Mouse (Mus musculus) MEL (cell line): ENCODE results near the gene Pcgf6. TPM values are rescaled to one million over a fixed set of nuclear protein-coding genes. Genes with fewer than 3 reads are reported as not detected.

ENCODE experiments used
- DNase-seq: peaks from one replicate; pipeline ENCODE4 v3.0.0; 2011; ENCODE audit warnings: low read depth, low spot score
- H3K27ac ChIP-seq: 2 replicates; pipeline ENCODE4 v1.5.1; 2012; ENCODE audit warnings: low read depth, mild to moderate bottlenecking, control low read depth, low read length, moderate library complexity; ENCODE audit not compliant: control insufficient read depth
- H3K27me3 ChIP-seq, 2 experiments: fragments of 150-350 bp in 1 of 2; sonication (generic) in 1 of 2; 2 replicates each; pipeline ENCODE4 v1.6.1; 2012; ENCODE audit warnings: low read length in 2 of 2, mild to moderate bottlenecking in 2 of 2, improper control_type of control experiment in 1 of 2, moderate library complexity in 1 of 2; ENCODE audit not compliant: insufficient read depth in 2 of 2, control insufficient read depth in 1 of 2
- H3K36me3 ChIP-seq, 2 experiments: 2 replicates each; pipeline ENCODE4 v1.6.1; 2012 to 2014; ENCODE audit warnings: low read length in 2 of 2, improper control_type of control experiment in 1 of 2, inconsistent platforms in 1 of 2, mild to moderate bottlenecking in 1 of 2; ENCODE audit not compliant: insufficient read depth in 2 of 2, control insufficient read depth in 1 of 2
- H3K4me1 ChIP-seq, 2 experiments: fragments of 150-350 bp in 1 of 2; sonication (generic) in 1 of 2; 2 replicates each; pipeline ENCODE4 v1.6.1; 2012; ENCODE audit warnings: low read length in 2 of 2, improper control_type of control experiment in 1 of 2, mild to moderate bottlenecking in 1 of 2; ENCODE audit not compliant: insufficient read depth in 2 of 2, control insufficient read depth in 1 of 2
- H3K4me3 ChIP-seq, 2 experiments: fragments of 150-350 bp in 1 of 2; sonication (generic) in 1 of 2; 2 replicates each; pipeline ENCODE4 v1.5.1; 2012; ENCODE audit warnings: low read depth in 2 of 2, low read length in 2 of 2, mild to moderate bottlenecking in 2 of 2, moderate library complexity in 2 of 2, control low read depth in 1 of 2, improper control_type of control experiment in 1 of 2; ENCODE audit not compliant: control insufficient read depth in 1 of 2, insufficient read depth in 1 of 2
- H3K79me2 ChIP-seq: 2 replicates; pipeline ENCODE4 v1.6.1; 2012; ENCODE audit warnings: mild to moderate bottlenecking, low read length, moderate library complexity; ENCODE audit not compliant: control insufficient read depth, poor library complexity, insufficient read depth
- H3K9ac ChIP-seq: 2 replicates; pipeline ENCODE4 v1.6.1; 2012; ENCODE audit warnings: low read depth, mild to moderate bottlenecking, control low read depth, low read length, moderate library complexity; ENCODE audit not compliant: control insufficient read depth, poor library complexity, severe bottlenecking
- H3K9me3 ChIP-seq: fragments of 150-350 bp; sonication (generic); replicated peaks from 2 replicates; pipeline ENCODE4 v1.6.1; 2012; ENCODE audit warnings: mild to moderate bottlenecking, low read length, improper control_type of control experiment, moderate library complexity; ENCODE audit not compliant: insufficient read depth
- BHLHE40 ChIP-seq: IDR thresholded peaks from 2 replicates; pipeline ENCODE4 v1.6.1; 2012; ENCODE audit warnings: low read depth, mild to moderate bottlenecking, inconsistent platforms, low read length, improper control_type of control experiment, borderline replicate concordance
- EP300 ChIP-seq, 2 experiments: IDR thresholded peaks; 2 replicates each; pipeline ENCODE4 v1.6.1; 2011; ENCODE audit warnings: improper control_type of control experiment in 2 of 2, low read length in 2 of 2, low read depth in 1 of 2, mild to moderate bottlenecking in 1 of 2
- ETS1 ChIP-seq: IDR thresholded peaks from 2 replicates; pipeline ENCODE4 v1.6.1; 2012; ENCODE audit warnings: low read depth, mild to moderate bottlenecking, inconsistent platforms, low read length, improper control_type of control experiment, moderate library complexity
- GABPA ChIP-seq: IDR thresholded peaks from 2 replicates; pipeline ENCODE4 v1.6.1; 2012; ENCODE audit warnings: low read depth, mild to moderate bottlenecking, inconsistent platforms, low read length, improper control_type of control experiment, moderate library complexity
- GATA1 ChIP-seq: IDR thresholded peaks from 2 replicates; pipeline ENCODE4 v1.6.1; 2011; ENCODE audit warnings: low read depth, low read length, improper control_type of control experiment
- KAT2A ChIP-seq: conservative IDR thresholded peaks from 2 replicates; pipeline ENCODE4 v1.6.1; 2012; ENCODE audit warnings: low read depth, low read length, improper control_type of control experiment, inconsistent platforms
- MAFK ChIP-seq: IDR thresholded peaks from 2 replicates; pipeline ENCODE4 v1.6.1; 2011; ENCODE audit warnings: low read depth, mild to moderate bottlenecking, low read length, improper control_type of control experiment, borderline replicate concordance
- MAZ ChIP-seq: IDR thresholded peaks from 2 replicates; pipeline ENCODE4 v1.6.1; 2012; ENCODE audit warnings: low read depth, mild to moderate bottlenecking, inconsistent platforms, low read length, improper control_type of control experiment
- MXI1 ChIP-seq: IDR thresholded peaks from 2 replicates; pipeline ENCODE4 v1.6.1; 2011; ENCODE audit warnings: mild to moderate bottlenecking, low read depth, low read length, improper control_type of control experiment
- MYC ChIP-seq: IDR thresholded peaks from 2 replicates; pipeline ENCODE4 v1.6.1; 2011; ENCODE audit warnings: low read depth, mild to moderate bottlenecking, low read length, improper control_type of control experiment, moderate library complexity
- NELFE ChIP-seq: IDR thresholded peaks from 2 replicates; pipeline ENCODE4 v1.6.1; 2011; ENCODE audit warnings: low read depth, low read length, improper control_type of control experiment
- RAD21 ChIP-seq: IDR thresholded peaks from 2 replicates; pipeline ENCODE4 v1.6.1; 2011; ENCODE audit warnings: mild to moderate bottlenecking, low read depth, low read length, improper control_type of control experiment
- SIN3A ChIP-seq: IDR thresholded peaks from 2 replicates; pipeline ENCODE4 v1.6.1; 2012; ENCODE audit warnings: low read length, improper control_type of control experiment, inconsistent platforms
- UBTF ChIP-seq: IDR thresholded peaks from 2 replicates; pipeline ENCODE4 v1.6.1; 2012; ENCODE audit warnings: low read depth, mild to moderate bottlenecking, inconsistent platforms, low read length, improper control_type of control experiment, moderate library complexity, borderline replicate concordance; ENCODE audit not compliant: insufficient read depth
- USF1 ChIP-seq: IDR thresholded peaks from 2 replicates; pipeline ENCODE4 v1.6.1; 2014; ENCODE audit warnings: low read depth, mild to moderate bottlenecking, inconsistent platforms, low read length, improper control_type of control experiment, moderate library complexity
- USF2 ChIP-seq, 2 experiments: IDR thresholded peaks; 2 replicates each; pipeline ENCODE4 v1.6.1; 2011 to 2012; ENCODE audit warnings: improper control_type of control experiment in 2 of 2, low read length in 2 of 2, borderline replicate concordance in 1 of 2, inconsistent platforms in 1 of 2, low read depth in 1 of 2, mild to moderate bottlenecking in 1 of 2; ENCODE audit not compliant: insufficient read depth in 1 of 2
- ZC3H11A ChIP-seq: IDR thresholded peaks from 2 replicates; pipeline ENCODE4 v1.6.1; 2012; ENCODE audit warnings: low read depth, mild to moderate bottlenecking, inconsistent platforms, low read length, improper control_type of control experiment
- ZNF384 ChIP-seq: IDR thresholded peaks from 2 replicates; pipeline ENCODE4 v1.6.1; 2012; ENCODE audit warnings: low read depth, mild to moderate bottlenecking, inconsistent platforms, low read length, improper control_type of control experiment
- polyA plus RNA-seq, 2 experiments: library from polyadenylated mRNA; stranded (reverse) in 1 of 2; unstranded in 1 of 2; fragments of >175 nt in 1 of 2; fragments of >200 nt in 1 of 2; gene quantifications; 2 replicates each; pipeline versions ENCODE4 v1.2.1 to v1.2.4; 2012; ENCODE audit warnings: low replicate concordance in 2 of 2, low read depth in 1 of 2; ENCODE audit not compliant: insufficient read length in 2 of 2, insufficient read depth in 1 of 2, missing spikeins in 1 of 2
- total RNA-seq: library from RNA; depleted of rRNA; stranded (reverse); fragments of 300-350 nt; gene quantifications from 2 replicates; pipeline ENCODE4 v1.2.3, GENCODE M21; 2012

Pcgf6 gene
- total and polyA plus RNA-seq, 3 experiments = 29.0 to 47.5 TPM; not detected in 1

DNA sequence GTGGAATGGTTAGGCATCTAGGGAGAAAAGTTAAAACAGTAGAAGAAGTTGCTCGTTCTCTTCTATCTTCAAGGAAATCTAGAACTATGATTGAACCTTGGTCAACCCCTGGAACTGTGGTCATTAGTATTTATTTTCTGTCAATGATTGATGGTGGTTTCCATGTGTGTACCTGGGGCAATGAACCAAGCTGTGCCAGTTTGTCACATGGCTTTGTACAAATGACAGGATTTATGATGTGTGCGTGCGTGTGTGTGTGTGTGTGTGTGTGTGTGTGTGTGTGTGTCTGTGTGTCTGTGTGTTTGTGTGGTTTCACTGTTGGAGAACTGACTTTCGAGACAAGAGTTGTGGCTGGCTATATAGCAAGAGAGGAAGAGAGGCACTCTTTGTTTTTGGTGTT, 2.8 kb upstream of the Pcgf6 start:
- peaks cover 0 to 21% of the 10 kb centered on the region in 2 experiments; a peak in 2 of 4 replicates for H3K36me3 ChIP-seq
- H3K79me2 ChIP-seq = peaks cover 18% of the 10 kb centered on the region
- H3K4me1 ChIP-seq = peaks cover 4 to 25% of the 10 kb centered on the region in 2 experiments
- no peak overlapping the region for H3K9ac ChIP-seq
- no peak for DNase-seq
- no peak overlapping the region for H3K4me3 ChIP-seq
- TF ChIP-seq USF2 (IDR thresholded peaks at IDR 0.05; ENCODE audit: borderline replicate concordance in 1 of 2, insufficient read depth in 1 of 2, low read depth in 1 of 2, low read length in 2 of 2) (no peak), RAD21 (no peak), GABPA (no peak), MAZ (no peak), MAFK (no peak), BHLHE40 (no peak), GATA1 (no peak), SIN3A (no peak), EP300 (IDR thresholded peaks at IDR 0.05; ENCODE audit: low read depth in 1 of 2, low read length in 2 of 2) (no peak), USF1 (no peak), KAT2A (no peak), ZNF384 (no peak), ETS1 (no peak), MXI1 (no peak)
- H3K27ac ChIP-seq = no peak overlapping the region
- no peaks in the 10 kb centered on the region for H3K27me3 ChIP-seq
- no peaks in the 10 kb centered on the region for H3K9me3 ChIP-seq

GRCm38 (mm10) chr19:47052927-47053326, 2.2 kb upstream of the Pcgf6 start:
- Histone ChIP-seq H3K9ac (no peak overlapping the region), H3K27ac (no peak overlapping the region), H3K36me3 (peaks cover 1 to 20% of the 10 kb centered on the region in 2 experiments), H3K27me3 (no peaks in the 10 kb centered on the region), H3K4me3 (no peak overlapping the region), H3K9me3 (no peaks in the 10 kb centered on the region), H3K4me1 (peaks cover 4 to 24% of the 10 kb centered on the region in 2 experiments), H3K79me2 (peaks cover 20% of the 10 kb centered on the region)
- DNase-seq = no peak
- TF ChIP-seq ZNF384 (peak; percentile 42; the same call in 1 of the 2 replicates), UBTF (no peak), USF1 (peak; percentile 59; the same call in 1 of the 2 replicates), NELFE (no peak), ZC3H11A (no peak), MYC (peak; percentile 81; the same call in 1 of the 2 replicates)
